Mouse (Mus musculus): ENCODE results near the gene Rtn4r.

DNA sequence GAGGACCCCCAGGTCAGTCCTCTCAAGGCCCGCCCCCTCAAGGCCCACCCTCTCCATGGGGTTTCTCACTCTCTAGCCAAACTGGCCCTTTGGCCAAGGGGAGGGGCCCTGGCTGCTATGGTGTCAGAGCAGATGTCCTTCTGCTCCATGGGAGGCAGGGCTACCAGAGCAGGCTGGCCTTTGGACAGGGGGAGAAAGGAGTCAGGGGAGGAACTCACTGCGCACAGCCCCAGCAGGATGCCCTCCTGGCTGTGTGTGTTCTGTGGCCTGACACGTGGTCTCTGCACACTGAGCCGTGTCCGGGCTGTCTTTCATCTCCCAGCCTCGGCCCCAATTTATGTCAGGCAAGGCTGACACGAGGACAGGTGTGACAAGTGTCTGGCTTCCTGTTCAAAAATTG is 8.6 kb downstream of the Rtn4r start:
- TF ChIP-seq CHD2 (IDR thresholded peaks at IDR 0.05; ENCODE audit: low read depth, low read length): no peak
- TF ChIP-seq ZC3H11A (IDR thresholded peaks at IDR 0.05; ENCODE audit: borderline replicate concordance, low read depth, low read length): no peak
